Mouse (Mus musculus): ENCODE measurements around the gene Celf5. TPM values are rescaled to one million over a fixed set of nuclear protein-coding genes. Genes with fewer than 3 reads are reported as not detected.
A peak's percentile ranks its signal among the peaks of the same experiment; 100 is the strongest.

The Celf5 gene
- polyA plus RNA-seq, 1 experiment from 2014 or later: 0.40 TPM

- no peak overlapping the region for H3K4me3 ChIP-seq (ENCODE audit: low read length)
- no peak overlapping the region for H3K4me2 ChIP-seq (ENCODE audit: low read depth, low read length)
- H3K9ac ChIP-seq (ENCODE audit: low read length): no peak overlapping the region
- no peaks in the 10 kb centered on the region for H3K36me3 ChIP-seq (ENCODE audit: control insufficient read depth, insufficient read depth, low read length)
- no peaks in the 10 kb centered on the region for H3K4me1 ChIP-seq (replicated peaks; ENCODE audit: control insufficient read depth, insufficient read depth, low read length)
- H3K27me3 ChIP-seq (ENCODE audit: control insufficient read depth, insufficient read depth, low read depth, low read length): no peaks in the 10 kb centered on the region
- whole genome bisulfite sequencing: 12% methylated on average over 4 of the region's 4 CpGs
- no peak for ATAC-seq (ENCODE audit: low read depth)
- no peak overlapping the region for H3K27ac ChIP-seq (ENCODE audit: low read length)
- no peaks in the 10 kb centered on the region for H3K9me3 ChIP-seq (ENCODE audit: control insufficient read depth, low read length)
Observed at GRCm38 (mm10) chr10:81518546-81518945, 36.0 kb upstream of the Celf5 start.

GRCm38 (mm10) chr10:81517227-81517626, 34.7 kb upstream of the Celf5 start:
- Histone ChIP-seq H3K4me2 (ENCODE audit: low read depth, low read length) (no peak overlapping the region), H3K4me3 (ENCODE audit: low read length) (no peak overlapping the region), H3K9ac (ENCODE audit: low read length) (no peak overlapping the region), H3K4me1 (replicated peaks; ENCODE audit: control insufficient read depth, insufficient read depth, low read length) (no peaks in the 10 kb centered on the region), H3K27ac (ENCODE audit: low read length) (no peak overlapping the region), H3K9me3 (ENCODE audit: control insufficient read depth, low read length) (no peaks in the 10 kb centered on the region), H3K36me3 (ENCODE audit: control insufficient read depth, insufficient read depth, low read length) (no peaks in the 10 kb centered on the region), H3K27me3 (ENCODE audit: control insufficient read depth, insufficient read depth, low read depth, low read length) (no peaks in the 10 kb centered on the region)
- whole genome bisulfite sequencing: 72% methylated on average over 8 of the region's 8 CpGs
- no peak for ATAC-seq (ENCODE audit: low read depth)

- no peak overlapping the region for H3K9ac ChIP-seq (ENCODE audit: low read length)
- H3K4me1 ChIP-seq (replicated peaks; ENCODE audit: control insufficient read depth, insufficient read depth, low read length): no peaks in the 10 kb centered on the region
- H3K4me3 ChIP-seq (ENCODE audit: low read length): no peak overlapping the region
- no peaks in the 10 kb centered on the region for H3K36me3 ChIP-seq (ENCODE audit: control insufficient read depth, insufficient read depth, low read length)
- H3K27me3 ChIP-seq (ENCODE audit: control insufficient read depth, insufficient read depth, low read depth, low read length): peaks cover 4% of the 10 kb centered on the region; the same call in 1 of the 2 replicates
- H3K4me2 ChIP-seq (ENCODE audit: low read depth, low read length): no peak overlapping the region
- ATAC-seq (ENCODE audit: low read depth): no peak
- H3K27ac ChIP-seq (ENCODE audit: low read length): no peak overlapping the region
- no peaks in the 10 kb centered on the region for H3K9me3 ChIP-seq (ENCODE audit: control insufficient read depth, low read length)
- WGBS: 80% methylated on average over 5 of the region's 5 CpGs
Observed at GRCm38 (mm10) chr10:81513798-81514197, 31.3 kb upstream of the Celf5 start.

GRCm38 (mm10) chr10:81510246-81510810, 27.8 kb upstream of the Celf5 start:
- Histone ChIP-seq H3K4me2 (ENCODE audit: low read depth, low read length) (no peak overlapping the region), H3K4me3 (ENCODE audit: low read length) (no peak overlapping the region), H3K9me3 (ENCODE audit: control insufficient read depth, low read length) (no peaks in the 10 kb centered on the region), H3K36me3 (ENCODE audit: control insufficient read depth, insufficient read depth, low read length) (no peaks in the 10 kb centered on the region), H3K27me3 (ENCODE audit: control insufficient read depth, insufficient read depth, low read depth, low read length) (peaks cover 4% of the 10 kb centered on the region; the same call in 1 of the 2 replicates), H3K4me1 (replicated peaks; ENCODE audit: control insufficient read depth, insufficient read depth, low read length) (no peaks in the 10 kb centered on the region), H3K9ac (ENCODE audit: low read length) (no peak overlapping the region), H3K27ac (ENCODE audit: low read length) (no peak overlapping the region)
- 69% methylated on average over 14 of the region's 14 CpGs for WGBS
- no peak for ATAC-seq (ENCODE audit: low read depth)

GRCm38 (mm10) chr10:81507691-81508489, 25.4 kb upstream of the Celf5 start:
- H3K9me3 ChIP-seq (ENCODE audit: control insufficient read depth, low read length): no peaks in the 10 kb centered on the region
- 61% methylated on average over 13 of the region's 13 CpGs for WGBS
- no peak overlapping the region for H3K4me3 ChIP-seq (ENCODE audit: low read length)
- no peaks in the 10 kb centered on the region for H3K4me1 ChIP-seq (replicated peaks; ENCODE audit: control insufficient read depth, insufficient read depth, low read length)
- H3K36me3 ChIP-seq (ENCODE audit: control insufficient read depth, insufficient read depth, low read length): no peaks in the 10 kb centered on the region
- no peak for ATAC-seq (ENCODE audit: low read depth)
- no peak overlapping the region for H3K9ac ChIP-seq (ENCODE audit: low read length)
- H3K27me3 ChIP-seq (ENCODE audit: control insufficient read depth, insufficient read depth, low read depth, low read length): peaks cover 4% of the 10 kb centered on the region; the same call in 1 of the 2 replicates
- no peak overlapping the region for H3K27ac ChIP-seq (ENCODE audit: low read length)
- H3K4me2 ChIP-seq (ENCODE audit: low read depth, low read length): no peak overlapping the region

- WGBS: 22% methylated on average over 6 of the region's 6 CpGs
- no peak overlapping the region for H3K4me2 ChIP-seq (ENCODE audit: low read depth, low read length)
- H3K27me3 ChIP-seq (ENCODE audit: control insufficient read depth, insufficient read depth, low read depth, low read length): peaks cover 4% of the 10 kb centered on the region; the same call in 1 of the 2 replicates
Observed at GRCm38 (mm10) chr10:81507095-81507494, 24.6 kb upstream of the Celf5 start.

GRCm38 (mm10) chr10:81505016-81505664, 22.6 kb upstream of the Celf5 start:
- Histone ChIP-seq H3K4me1 (replicated peaks; ENCODE audit: control insufficient read depth, insufficient read depth, low read length) (no peaks in the 10 kb centered on the region), H3K4me3 (ENCODE audit: low read length) (no peak overlapping the region), H3K27ac (ENCODE audit: low read length) (no peak overlapping the region), H3K9me3 (ENCODE audit: control insufficient read depth, low read length) (no peaks in the 10 kb centered on the region), H3K4me2 (ENCODE audit: low read depth, low read length) (no peak overlapping the region), H3K36me3 (ENCODE audit: control insufficient read depth, insufficient read depth, low read length) (no peaks in the 10 kb centered on the region), H3K27me3 (ENCODE audit: control insufficient read depth, insufficient read depth, low read depth, low read length) (no peaks in the 10 kb centered on the region; the same call in 1 of the 2 replicates), H3K9ac (ENCODE audit: low read length) (no peak overlapping the region)
- no peak for ATAC-seq (ENCODE audit: low read depth)
- 68% methylated on average over 15 of the region's 15 CpGs for WGBS

More at GRCm38 (mm10) chr10:81507095-81507494, 24.6 kb upstream of the Celf5 start:
- ATAC-seq (ENCODE audit: low read depth): no peak
- H3K4me3 ChIP-seq (ENCODE audit: low read length): no peak overlapping the region
- H3K36me3 ChIP-seq (ENCODE audit: control insufficient read depth, insufficient read depth, low read length): no peaks in the 10 kb centered on the region
- no peaks in the 10 kb centered on the region for H3K4me1 ChIP-seq (replicated peaks; ENCODE audit: control insufficient read depth, insufficient read depth, low read length)
- H3K27ac ChIP-seq (ENCODE audit: low read length): no peak overlapping the region
- H3K9me3 ChIP-seq (ENCODE audit: control insufficient read depth, low read length): no peaks in the 10 kb centered on the region
- no peak overlapping the region for H3K9ac ChIP-seq (ENCODE audit: low read length)

- Histone ChIP-seq H3K9me3 (ENCODE audit: control insufficient read depth, low read length) (no peaks in the 10 kb centered on the region), H3K36me3 (ENCODE audit: control insufficient read depth, insufficient read depth, low read length) (no peaks in the 10 kb centered on the region), H3K27me3 (ENCODE audit: control insufficient read depth, insufficient read depth, low read depth, low read length) (no peaks in the 10 kb centered on the region; the same call in 1 of the 2 replicates), H3K9ac (ENCODE audit: low read length) (peak overlapping the region; percentile 61), H3K27ac (ENCODE audit: low read length) (no peak overlapping the region), H3K4me2 (ENCODE audit: low read depth, low read length) (peak overlapping the region; percentile 74), H3K4me1 (replicated peaks; ENCODE audit: control insufficient read depth, insufficient read depth, low read length) (no peaks in the 10 kb centered on the region), H3K4me3 (ENCODE audit: low read length) (peak overlapping the region; percentile 42)
- peak; percentile 41 for ATAC-seq (ENCODE audit: low read depth)
- 9% methylated on average over 36 of the region's 36 CpGs for WGBS
Observed at GRCm38 (mm10) chr10:81502658-81503057, 20.1 kb upstream of the Celf5 start.

GRCm38 (mm10) chr10:81501863-81502262, 19.4 kb upstream of the Celf5 start:
- no peak overlapping the region for H3K4me2 ChIP-seq (ENCODE audit: low read depth, low read length)
- WGBS: 89% methylated on average over 5 of the region's 5 CpGs

More at GRCm38 (mm10) chr10:81501863-81502262, 19.4 kb upstream of the Celf5 start:
- no peaks in the 10 kb centered on the region for H3K36me3 ChIP-seq (ENCODE audit: control insufficient read depth, insufficient read depth, low read length)
- no peak overlapping the region for H3K27ac ChIP-seq (ENCODE audit: low read length)
- no peaks in the 10 kb centered on the region; the same call in 1 of the 2 replicates for H3K27me3 ChIP-seq (ENCODE audit: control insufficient read depth, insufficient read depth, low read depth, low read length)
- no peaks in the 10 kb centered on the region for H3K4me1 ChIP-seq (replicated peaks; ENCODE audit: control insufficient read depth, insufficient read depth, low read length)
- H3K4me3 ChIP-seq (ENCODE audit: low read length): no peak overlapping the region
- H3K9ac ChIP-seq (ENCODE audit: low read length): no peak overlapping the region
- no peak for ATAC-seq (ENCODE audit: low read depth)
- no peaks in the 10 kb centered on the region for H3K9me3 ChIP-seq (ENCODE audit: control insufficient read depth, low read length)
